Mouse (Mus musculus): ENCODE data around the gene Masp2. TPM values are rescaled to one million over a fixed set of nuclear protein-coding genes. Genes with fewer than 3 reads are reported as not detected.

The Masp2 gene
- polyA plus RNA-seq, 1 experiment from 2014 or later, result not detected

- DNase-seq (ENCODE audit: low spot score) (peak; percentile 97), ATAC-seq (replicated peaks; ENCODE audit: low FRiP score, low read depth) (peak; percentile 97)
- Histone ChIP-seq H3K36me3 (ENCODE audit: insufficient read depth, low read length) (peaks cover 24% of the 10 kb centered on the region), H3K9ac (ENCODE audit: low read depth, low read length) (peak within 1 kb of the TSS; percentile 99), H3K27me3 (ENCODE audit: insufficient read depth, low read length) (no peaks in the 10 kb centered on the region), H3K9me3 (replicated peaks; ENCODE audit: low read length) (no peaks in the 10 kb centered on the region), H3K4me2 (ENCODE audit: low read length) (peak within 1 kb of the TSS; percentile 64), H3K4me3 (replicated peaks; ENCODE audit: low read depth, low read length) (peak within 1 kb of the TSS; percentile 92), H3K27ac (peak within 1 kb of the TSS; percentile 97), H3K4me1 (replicated peaks; ENCODE audit: insufficient read depth, low read length) (peaks cover 15% of the 10 kb centered on the region)
- under 1% methylated on average over 51 of the region's 51 CpGs for WGBS
- peak; percentile 8; the same call in 1 of the 2 replicates for TF ChIP-seq CTCF (IDR thresholded peaks at IDR 0.05; ENCODE audit: low read depth)
Observed at GRCm38 (mm10) chr4:148626623-148627185, 24.4 kb downstream of the Masp2 start, which contains the start of gene Tardbp. Tardbp (minus strand) TSS chr4:148627019.

DNA sequence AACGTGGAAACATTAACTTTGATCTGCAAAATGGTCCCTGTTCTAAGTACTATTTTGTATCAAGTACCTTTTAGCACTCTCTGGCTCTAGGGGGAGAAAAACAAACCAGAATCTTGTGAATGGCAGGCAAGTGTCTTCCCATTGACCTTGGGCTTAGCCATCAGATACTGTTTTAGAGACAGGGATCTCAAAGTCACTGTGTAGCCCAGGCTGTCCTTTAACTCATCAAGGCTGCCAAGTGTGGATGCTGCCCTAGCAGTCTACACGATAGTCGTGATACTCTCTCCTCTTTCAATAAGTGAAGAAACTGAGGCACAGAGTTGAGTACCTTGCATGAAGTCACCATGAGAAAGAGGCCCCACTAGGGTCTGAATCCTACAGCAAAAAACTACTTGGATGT is 24.9 kb downstream of the Masp2 start:
- peaks cover 15% of the 10 kb centered on the region for H3K4me1 ChIP-seq (replicated peaks; ENCODE audit: insufficient read depth, low read length)
- WGBS, result 61% methylated on average over 3 of the region's 3 CpGs
- peak overlapping the region; percentile 32; the same call in 1 of the 2 replicates for H3K27ac ChIP-seq
- ATAC-seq (replicated peaks; ENCODE audit: low FRiP score, low read depth), result peak; percentile 4
- H3K36me3 ChIP-seq (ENCODE audit: insufficient read depth, low read length), result peaks cover 19% of the 10 kb centered on the region; the same call in 1 of the 2 replicates
- H3K27me3 ChIP-seq (ENCODE audit: insufficient read depth, low read length), result no peaks in the 10 kb centered on the region
- H3K9me3 ChIP-seq (replicated peaks; ENCODE audit: low read length), result no peaks in the 10 kb centered on the region
- peak overlapping the region; percentile 92 for H3K4me3 ChIP-seq (replicated peaks; ENCODE audit: low read depth, low read length)
- TF ChIP-seq CTCF (IDR thresholded peaks at IDR 0.05; ENCODE audit: low read depth), result no peak
- peak overlapping the region; percentile 99; the same call in 1 of the 2 replicates for H3K9ac ChIP-seq (ENCODE audit: low read depth, low read length)
- H3K4me2 ChIP-seq (ENCODE audit: low read length), result peak overlapping the region; percentile 64; the same call in 1 of the 2 replicates
- no peak for DNase-seq (ENCODE audit: low spot score)

- no peak for TF ChIP-seq CTCF (IDR thresholded peaks at IDR 0.05; ENCODE audit: low read depth)
- no peaks in the 10 kb centered on the region for H3K9me3 ChIP-seq (replicated peaks; ENCODE audit: low read length)
- no peak overlapping the region for H3K4me3 ChIP-seq (replicated peaks; ENCODE audit: low read depth, low read length)
- H3K36me3 ChIP-seq (ENCODE audit: insufficient read depth, low read length), result no peaks in the 10 kb centered on the region
- DNase-seq (ENCODE audit: low spot score), result no peak
- peaks cover 6% of the 10 kb centered on the region for H3K4me1 ChIP-seq (replicated peaks; ENCODE audit: insufficient read depth, low read length)
- H3K27me3 ChIP-seq (ENCODE audit: insufficient read depth, low read length), result no peaks in the 10 kb centered on the region
- peak; percentile 55; the same call in 1 of the 2 replicates for ATAC-seq (replicated peaks; ENCODE audit: low FRiP score, low read depth)
- 55% methylated on average over 3 of the region's 3 CpGs for WGBS
- peak overlapping the region; percentile 77 for H3K27ac ChIP-seq
- no peak overlapping the region for H3K9ac ChIP-seq (ENCODE audit: low read depth, low read length)
- no peak overlapping the region for H3K4me2 ChIP-seq (ENCODE audit: low read length)
Observed at GRCm38 (mm10) chr4:148632013-148632692, 29.8 kb downstream of the Masp2 start.

GRCm38 (mm10) chr4:148633395-148634061 is 31.2 kb downstream of the Masp2 start:
- Histone ChIP-seq H3K27me3 (ENCODE audit: insufficient read depth, low read length) (no peaks in the 10 kb centered on the region), H3K4me1 (replicated peaks; ENCODE audit: insufficient read depth, low read length) (peaks cover 4% of the 10 kb centered on the region), H3K9ac (ENCODE audit: low read depth, low read length) (no peak overlapping the region), H3K4me2 (ENCODE audit: low read length) (no peak overlapping the region), H3K27ac (peak overlapping the region; percentile 51), H3K36me3 (ENCODE audit: insufficient read depth, low read length) (no peaks in the 10 kb centered on the region), H3K9me3 (replicated peaks; ENCODE audit: low read length) (no peaks in the 10 kb centered on the region), H3K4me3 (replicated peaks; ENCODE audit: low read depth, low read length) (no peak overlapping the region)
- TF ChIP-seq CTCF (IDR thresholded peaks at IDR 0.05; ENCODE audit: low read depth), result no peak
- WGBS, result 44% methylated on average over 2 of the region's 2 CpGs
- ATAC-seq (replicated peaks; ENCODE audit: low FRiP score, low read depth) (no peak), DNase-seq (ENCODE audit: low spot score) (no peak)

- no peak overlapping the region for H3K4me3 ChIP-seq (replicated peaks; ENCODE audit: low read depth, low read length)
- no peak overlapping the region for H3K9ac ChIP-seq (ENCODE audit: low read depth, low read length)
- WGBS, result 65% methylated on average over 2 of the region's 2 CpGs
- H3K36me3 ChIP-seq (ENCODE audit: insufficient read depth, low read length), result no peaks in the 10 kb centered on the region
- ATAC-seq (replicated peaks; ENCODE audit: low FRiP score, low read depth) (no peak), DNase-seq (ENCODE audit: low spot score) (no peak)
- H3K27me3 ChIP-seq (ENCODE audit: insufficient read depth, low read length), result no peaks in the 10 kb centered on the region
- no peak overlapping the region for H3K27ac ChIP-seq
- no peaks in the 10 kb centered on the region for H3K9me3 ChIP-seq (replicated peaks; ENCODE audit: low read length)
- no peak for TF ChIP-seq CTCF (IDR thresholded peaks at IDR 0.05; ENCODE audit: low read depth)
- H3K4me1 ChIP-seq (replicated peaks; ENCODE audit: insufficient read depth, low read length), result peaks cover 4% of the 10 kb centered on the region
- no peak overlapping the region for H3K4me2 ChIP-seq (ENCODE audit: low read length)
Observed at GRCm38 (mm10) chr4:148635309-148635708, 33.0 kb downstream of the Masp2 start.

- ATAC-seq (replicated peaks; ENCODE audit: low FRiP score, low read depth), result no peak
Observed at GRCm38 (mm10) chr4:148638302-148638701, 35.9 kb downstream of the Masp2 start.

More at GRCm38 (mm10) chr4:148638302-148638701, 35.9 kb downstream of the Masp2 start:
- no peak for TF ChIP-seq CTCF (IDR thresholded peaks at IDR 0.05; ENCODE audit: low read depth)
- Histone ChIP-seq H3K4me2 (ENCODE audit: low read length) (no peak overlapping the region), H3K4me3 (replicated peaks; ENCODE audit: low read depth, low read length) (no peak overlapping the region), H3K27ac (no peak overlapping the region), H3K9ac (ENCODE audit: low read depth, low read length) (no peak overlapping the region), H3K9me3 (replicated peaks; ENCODE audit: low read length) (no peaks in the 10 kb centered on the region), H3K36me3 (ENCODE audit: insufficient read depth, low read length) (no peaks in the 10 kb centered on the region), H3K27me3 (ENCODE audit: insufficient read depth, low read length) (no peaks in the 10 kb centered on the region), H3K4me1 (replicated peaks; ENCODE audit: insufficient read depth, low read length) (peaks cover 9% of the 10 kb centered on the region)
- no peak for DNase-seq (ENCODE audit: low spot score)
- WGBS, result 26% methylated on average over 9 of the region's 9 CpGs

Data from kidney, postnatal 0 days (tissue).